Mouse (Mus musculus) limb, embryonic 15.5 days (tissue): ENCODE data around the gene Mre11a. TPM values are rescaled to one million over a fixed set of nuclear protein-coding genes. Genes with fewer than 3 reads are reported as not detected.
"Not testable (repeated sequence)": the region's sequence is repeated elsewhere in the genome, so short reads cannot be mapped to it uniquely, and the experiment has no call there.

ENCODE experiments used
- ATAC-seq: fragments of 200-750 bp; cut with Nextera tagmentation; 2 replicates; pipeline ENCODE4 v1.8.0; 2017; ENCODE audit warnings: low read depth, moderate TSS enrichment; ENCODE audit not compliant: insufficient number of reproducible peaks, low FRiP score, low TSS enrichment
- H3K27ac ChIP-seq: fragments of 300-500 bp; sonication (generic); 2 replicates; pipeline ENCODE4 v1.5.1; 2015; ENCODE audit warnings: moderate library complexity, mild to moderate bottlenecking, inconsistent platforms
- H3K27me3 ChIP-seq: fragments of 300-500 bp; sonication (generic); 2 replicates; pipeline ENCODE4 v1.6.1; 2015; ENCODE audit warnings: inconsistent platforms
- H3K36me3 ChIP-seq: fragments of 300-500 bp; sonication (generic); 2 replicates; pipeline ENCODE4 v1.6.1; 2015; ENCODE audit warnings: inconsistent platforms
- H3K4me1 ChIP-seq: fragments of 300-500 bp; sonication (generic); 2 replicates; pipeline ENCODE4 v1.6.1; 2015; ENCODE audit warnings: inconsistent platforms
- H3K4me2 ChIP-seq: fragments of 300-500 bp; sonication (generic); 2 replicates; pipeline ENCODE4 v1.6.1; 2015; ENCODE audit warnings: mild to moderate bottlenecking, inconsistent platforms
- H3K4me3 ChIP-seq: fragments of 300-500 bp; sonication (generic); 2 replicates; pipeline ENCODE4 v1.5.1; 2015; ENCODE audit warnings: mild to moderate bottlenecking, inconsistent platforms
- H3K9ac ChIP-seq: fragments of 300-500 bp; sonication (generic); 2 replicates; pipeline ENCODE4 v1.6.1; 2015; ENCODE audit warnings: inconsistent platforms
- H3K9me3 ChIP-seq: fragments of 300-500 bp; sonication (generic); 2 replicates; pipeline ENCODE4 v1.6.1; 2016; ENCODE audit warnings: inconsistent platforms
- WGBS: fragments of 180-500 bp; shearing (Covaris S2); methylation state at CpG from one replicate; pipeline ENCODE4 v1.1.7; 2015; 5-methylcytosine and 5-hydroxymethylcytosine counted together
- polyA plus RNA-seq: library from polyadenylated mRNA; unstranded; fragments of >200 nt; fragmentation: Nextera tagmentation; extraction: Ambion mirVana; gene quantifications from 2 replicates; pipeline ENCODE4 v1.2.1, GENCODE M21; 2015

Mre11a gene
- polyA plus RNA-seq, 1 experiment from 2014 or later, result 19.8 TPM

DNA sequence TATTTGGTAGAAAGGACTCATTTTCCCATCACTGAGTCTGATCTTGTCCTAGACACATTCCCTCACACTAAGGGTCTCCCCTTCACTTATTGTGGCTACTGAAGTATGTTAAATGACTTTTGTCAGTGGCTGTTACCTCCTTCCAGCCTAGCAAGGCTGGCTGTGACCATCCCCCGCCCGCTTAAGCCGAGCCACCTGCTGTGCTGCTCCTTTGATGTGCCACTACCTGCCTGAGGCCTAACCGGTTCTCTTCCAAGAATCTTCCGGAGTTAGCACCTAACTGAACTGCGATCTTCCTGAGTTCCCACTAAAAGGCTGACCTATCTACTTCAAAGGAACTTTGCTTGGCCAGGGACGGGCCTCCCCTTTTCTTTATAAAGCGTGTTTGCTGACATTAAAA lies 92.1 kb downstream of the Mre11a start:
- H3K4me3 ChIP-seq, H3K27ac ChIP-seq, H3K9ac ChIP-seq, H3K9me3 ChIP-seq, H3K27me3 ChIP-seq, H3K36me3 ChIP-seq, ATAC-seq, H3K4me1 ChIP-seq, H3K4me2 ChIP-seq: not testable (repeated sequence)
- 16% methylated on average over 8 of the region's 8 CpGs for WGBS

DNA sequence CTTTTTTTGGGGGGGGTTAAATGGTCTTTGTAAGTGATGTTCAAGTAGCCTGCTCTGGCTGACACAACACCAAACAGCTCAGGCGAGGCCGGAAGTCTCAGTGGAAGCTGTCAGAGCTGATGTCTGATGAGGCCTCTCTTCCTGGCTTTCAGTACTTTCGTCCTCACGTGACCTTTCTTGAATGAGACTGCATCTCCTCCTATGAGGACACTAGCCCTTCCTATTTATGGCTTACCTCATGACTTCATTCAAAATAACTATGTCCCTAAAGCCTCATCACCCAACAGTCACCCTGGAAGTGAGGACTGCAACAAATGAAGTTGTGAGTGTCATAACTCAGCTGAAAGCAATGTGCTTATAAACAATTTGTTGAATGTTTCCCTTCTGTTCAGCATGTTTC lies 100.2 kb downstream of the Mre11a start:
- 68% methylated on average over 4 of the region's 4 CpGs for WGBS
- no peaks in the 10 kb centered on the region for H3K4me1 ChIP-seq
- H3K9ac ChIP-seq, result no peak overlapping the region
- H3K4me3 ChIP-seq, result no peak overlapping the region
- no peaks in the 10 kb centered on the region for H3K36me3 ChIP-seq
- no peak overlapping the region for H3K4me2 ChIP-seq
- no peaks in the 10 kb centered on the region for H3K9me3 ChIP-seq
- H3K27me3 ChIP-seq, result no peaks in the 10 kb centered on the region
- no peak overlapping the region for H3K27ac ChIP-seq
- no peak for ATAC-seq

GRCm38 (mm10) chr9:14885151-14885550 lies 100.7 kb downstream of the Mre11a start:
- Histone ChIP-seq H3K27ac (no peak overlapping the region), H3K9me3 (no peaks in the 10 kb centered on the region), H3K4me2 (no peak overlapping the region), H3K4me1 (no peaks in the 10 kb centered on the region), H3K4me3 (no peak overlapping the region), H3K27me3 (no peaks in the 10 kb centered on the region), H3K36me3 (no peaks in the 10 kb centered on the region), H3K9ac (no peak overlapping the region)
- ATAC-seq, result no peak

DNA sequence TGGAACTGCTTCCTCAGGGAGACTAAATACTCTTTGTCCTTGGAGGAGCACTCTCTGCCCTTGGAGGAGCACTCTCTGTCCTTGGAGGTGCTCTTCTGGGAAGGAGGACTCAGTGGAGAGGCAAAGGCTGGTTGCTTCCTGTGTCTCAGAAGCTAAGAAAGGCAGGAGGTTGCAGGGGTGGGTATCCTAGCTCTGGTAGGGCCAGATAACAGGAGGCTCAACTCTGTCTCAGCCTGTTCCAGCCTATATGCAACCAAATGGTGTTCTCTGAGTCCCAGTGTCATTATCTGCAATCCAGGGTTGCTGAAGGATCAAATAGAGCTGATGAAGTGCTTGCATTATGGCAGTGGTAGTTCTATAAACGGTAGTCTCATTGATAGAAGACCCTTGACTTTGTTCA lies 101.5 kb downstream of the Mre11a start:
- 80% methylated on average over 1 of the region's 1 CpGs for WGBS
- no peak for ATAC-seq
- H3K9ac ChIP-seq, result no peak overlapping the region
- no peaks in the 10 kb centered on the region for H3K4me1 ChIP-seq
- H3K4me3 ChIP-seq, result no peak overlapping the region
- no peaks in the 10 kb centered on the region for H3K9me3 ChIP-seq
- no peaks in the 10 kb centered on the region for H3K36me3 ChIP-seq
- H3K4me2 ChIP-seq, result no peak overlapping the region
- no peaks in the 10 kb centered on the region for H3K27me3 ChIP-seq
- no peak overlapping the region for H3K27ac ChIP-seq

Other genes with a start within 250 kb of the Mre11a start
- 35.3 and 36.1 TPM in 2 replicates for gene Amotl1, start 139.6 kb upstream of the Mre11a start, polyA plus RNA-seq
- gene Piwil4, start 43.9 kb upstream of the Mre11a start, polyA plus RNA-seq, result 0.12 TPM in 1 of 2 replicates, not detected in the other
- 1.9 and 2.1 TPM in 2 replicates for gene Fut4, start 32.3 kb upstream of the Mre11a start, polyA plus RNA-seq
- gene 1700012B09Rik, start 13.6 kb upstream of the Mre11a start, polyA plus RNA-seq, result not detected in 2 replicates
- 43.0 and 45.3 TPM in 2 replicates for gene Ankrd49, start 202 bp downstream of the Mre11a start, polyA plus RNA-seq
- 3.3 and 3.6 TPM in 2 replicates for gene Gpr83, start 75.6 kb downstream of the Mre11a start, polyA plus RNA-seq
- gene Izumo1r, start 119.3 kb downstream of the Mre11a start, polyA plus RNA-seq, result 0.23 and 0.38 TPM in 2 replicates